Mouse (Mus musculus) ES-E14 (cell line): Measurements from ENCODE around the gene Chaf1a. TPM values are rescaled to one million over a fixed set of nuclear protein-coding genes. Genes with fewer than 3 reads are reported as not detected.

Experiments used
- DNase-seq: peaks from one replicate; pipeline ENCODE4 v3.0.0-alpha.2; 2013; ENCODE audit warnings: low read depth, low spot score
- H3K27ac ChIP-seq: 2 replicates; pipeline ENCODE4 v1.5.1; 2012; ENCODE audit warnings: low read depth, mild to moderate bottlenecking, low read length, moderate library complexity, mixed read lengths; ENCODE audit not compliant: poor library complexity, insufficient read depth, severe bottlenecking
- H3K36me3 ChIP-seq: 2 replicates; pipeline ENCODE4 v1.6.1; 2012; ENCODE audit warnings: mild to moderate bottlenecking, low read length, moderate library complexity, mixed read lengths; ENCODE audit not compliant: control insufficient read depth, poor library complexity, insufficient read depth, severe bottlenecking
- H3K4me1 ChIP-seq, 2 experiments: fragments of 150-350 bp in 1 of 2; sonication (generic) in 1 of 2; 2 replicates each; pipeline ENCODE4 v1.6.1; 2012; ENCODE audit warnings: low read length in 2 of 2, mild to moderate bottlenecking in 1 of 2, mixed read lengths in 1 of 2; ENCODE audit not compliant: control insufficient read depth in 2 of 2, insufficient read depth in 2 of 2, poor library complexity in 1 of 2
- H3K4me3 ChIP-seq, 2 experiments: fragments of 150-350 bp in 1 of 2; sonication (generic) in 1 of 2; 2 replicates each; pipeline ENCODE4 v1.5.1; 2012; ENCODE audit warnings: low read length in 2 of 2, low read depth in 1 of 2, mild to moderate bottlenecking in 1 of 2, mixed read lengths in 1 of 2; ENCODE audit not compliant: insufficient read depth in 1 of 2, poor library complexity in 1 of 2, severe bottlenecking in 1 of 2
- H3K9ac ChIP-seq: 2 replicates; pipeline ENCODE4 v1.6.1; 2012; ENCODE audit warnings: low read depth, mild to moderate bottlenecking, low read length, mixed read lengths; ENCODE audit not compliant: poor library complexity, insufficient read depth, severe bottlenecking
- H3K9me3 ChIP-seq: fragments of 150-350 bp; sonication (generic); 2 replicates; pipeline ENCODE4 v1.6.1; 2012; ENCODE audit warnings: low read depth, mild to moderate bottlenecking, low read length; ENCODE audit not compliant: control insufficient read depth, insufficient read depth
- CHD2 ChIP-seq: IDR thresholded peaks from 2 replicates; pipeline ENCODE4 v1.6.1; 2014; ENCODE audit warnings: mild to moderate bottlenecking, low read depth, low read length, inconsistent platforms
- HCFC1 ChIP-seq: IDR thresholded peaks from 2 replicates; pipeline ENCODE4 v1.6.1; 2012; ENCODE audit warnings: low read length, inconsistent platforms, borderline replicate concordance; ENCODE audit not compliant: insufficient read depth
- MAFK ChIP-seq: IDR thresholded peaks from 2 replicates; pipeline ENCODE4 v1.6.1; 2014; ENCODE audit warnings: mild to moderate bottlenecking, low read depth, low read length, inconsistent platforms; ENCODE audit not compliant: insufficient read depth
- ZC3H11A ChIP-seq: IDR thresholded peaks from 2 replicates; pipeline ENCODE4 v1.6.1; 2012; ENCODE audit warnings: low read depth, mild to moderate bottlenecking, inconsistent platforms, low read length, borderline replicate concordance
- ZNF384 ChIP-seq: IDR thresholded peaks from 2 replicates; pipeline ENCODE4 v1.6.1; 2012; ENCODE audit warnings: low read depth, low read length, inconsistent platforms
- in situ Hi-C, 2 experiments: fragments of 600-800 bp; cut with MboI; formaldehyde crosslinking; loops; one replicate each; pipeline ENCODE4 v1.15.1; 2025; ENCODE audit warnings: low sequenced_read_pairs in 2 of 2, inconsistent platforms in 1 of 2; ENCODE audit not compliant: unreplicated experiment in 2 of 2
- total RNA-seq: library from RNA; depleted of rRNA; stranded (reverse); fragments of 300-350 nt; gene quantifications from 2 replicates; pipeline ENCODE4 v1.2.3, GENCODE M21; 2012

Gene Chaf1a
- total RNA-seq, 1 experiment = 48.3 TPM

DNA sequence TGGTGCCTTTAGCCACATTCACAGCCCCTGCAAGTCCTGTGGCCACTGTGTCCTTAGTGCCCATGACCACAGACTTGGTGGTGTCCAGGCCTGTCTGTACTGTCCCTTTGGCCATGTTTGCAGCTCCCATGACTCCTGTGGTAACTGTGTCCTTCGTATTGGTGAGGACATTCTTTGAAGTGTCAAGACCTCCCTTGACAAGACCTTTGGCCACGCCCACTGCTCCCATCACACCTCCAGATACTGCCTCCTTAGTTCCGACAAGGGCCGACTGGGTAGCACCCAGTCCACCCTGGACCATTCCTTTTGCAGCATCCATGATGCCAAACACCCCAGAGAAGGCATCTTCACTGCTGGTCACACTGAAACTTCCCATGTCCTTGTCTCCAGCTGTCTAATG lies 66.7 kb downstream of the Chaf1a start:
- H3K9ac ChIP-seq = no peak overlapping the region

DNA sequence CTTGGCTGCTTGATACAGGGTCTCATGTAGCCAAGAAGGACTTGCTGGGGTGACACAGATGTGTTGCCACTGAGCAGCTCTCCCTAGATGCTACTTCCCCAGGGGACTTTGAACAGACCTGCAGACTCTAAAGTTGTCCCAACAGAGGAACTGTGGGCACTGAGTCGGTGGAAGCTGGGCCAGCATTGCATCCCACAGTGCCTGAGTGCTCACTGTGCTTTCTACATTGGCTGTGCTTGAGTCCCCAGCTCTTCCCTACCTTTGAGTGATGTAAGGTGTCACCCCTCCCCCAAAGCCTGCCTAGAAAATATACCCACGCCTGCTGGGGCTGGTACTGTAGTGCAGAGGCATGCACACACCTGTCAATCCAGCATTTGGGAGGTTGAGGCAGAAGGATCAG lies 67.5 kb downstream of the Chaf1a start:
- Histone ChIP-seq H3K4me1 (no peaks in the 10 kb centered on the region; a peak in 1 of 4 replicates), H3K4me3 (no peak overlapping the region), H3K27ac (no peak overlapping the region), H3K9ac (no peak overlapping the region), H3K9me3 (no peaks in the 10 kb centered on the region), H3K36me3 (peaks cover 10% of the 10 kb centered on the region; the same call in 1 of the 2 replicates)
- in situ Hi-C loops = no loop called here
- TF ChIP-seq ZC3H11A (no peak), CHD2 (no peak), ZNF384 (no peak), MAFK (no peak), HCFC1 (no peak)
- DNase-seq = no peak

More for the DNA sequence above, 66.7 kb downstream of the Chaf1a start:
- Histone ChIP-seq H3K27ac (no peak overlapping the region), H3K36me3 (peaks cover 18% of the 10 kb centered on the region), H3K4me3 (no peak overlapping the region), H3K9me3 (no peaks in the 10 kb centered on the region), H3K4me1 (no peaks in the 10 kb centered on the region)
- TF ChIP-seq CHD2 = no peak
- no peak for TF ChIP-seq ZC3H11A
- no peak for TF ChIP-seq HCFC1
- TF ChIP-seq MAFK = no peak
- no peak for TF ChIP-seq ZNF384
- DNase-seq = no peak
- in situ Hi-C loops = no loop called here

- no peak for DNase-seq
- H3K4me1 ChIP-seq = peaks cover 0 to 5% of the 10 kb centered on the region in 2 experiments; a peak in 1 of 4 replicates
- in situ Hi-C loops = no loop called here
- H3K9me3 ChIP-seq = no peaks in the 10 kb centered on the region
- H3K9ac ChIP-seq = no peak overlapping the region
- TF ChIP-seq HCFC1 (no peak), CHD2 (no peak), ZC3H11A (no peak), ZNF384 (no peak), MAFK (no peak)
- no peak overlapping the region for H3K4me3 ChIP-seq
- no peak overlapping the region for H3K27ac ChIP-seq
- peaks cover 3% of the 10 kb centered on the region; the same call in 1 of the 2 replicates for H3K36me3 ChIP-seq
Measured at GRCm38 (mm10) chr17:56108334-56109044, 68.2 kb downstream of the Chaf1a start.

GRCm38 (mm10) chr17:56109219-56110051 lies 69.2 kb downstream of the Chaf1a start, which contains the start of gene Plin4:
TSS of gene Plin4 (minus strand) at chr17:56109803.
- Histone ChIP-seq H3K9me3 (no peaks in the 10 kb centered on the region), H3K4me3 (no peak within 1 kb of the TSS), H3K27ac (no peak within 1 kb of the TSS), H3K36me3 (no peaks in the 10 kb centered on the region), H3K4me1 (peaks cover 0 to 7% of the 10 kb centered on the region in 2 experiments; a peak in 1 of 4 replicates), H3K9ac (no peak within 1 kb of the TSS)
- TF ChIP-seq ZNF384 (no peak), CHD2 (no peak), HCFC1 (no peak), ZC3H11A (no peak), MAFK (no peak)
- DNase-seq = no peak
- in situ Hi-C loops = no loop called here
